Mouse (Mus musculus) v-Abl transformed pro-B cells (cell line): ENCODE measurements around the gene Cdh1.
"Not testable (repeated sequence)": the region's sequence is repeated elsewhere in the genome, so short reads cannot be mapped to it uniquely, and the experiment has no call there.

ENCODE experiments used
- in situ Hi-C, 2 experiments: fragments of 400-800 bp; cut with MboI; formaldehyde crosslinking; loops; one replicate each; pipeline ENCODE4 v1.15.1; 2025; ENCODE audit not compliant: unreplicated experiment in 2 of 2

The Cdh1 gene

GRCm38 (mm10) chr8:106588443-106589431, 14.4 kb upstream of the Cdh1 start:
- in situ Hi-C loops, result no loop called here

GRCm38 (mm10) chr8:106592458-106592857, 10.7 kb upstream of the Cdh1 start:
- in situ Hi-C loops, result no loop called here

GRCm38 (mm10) chr8:106595623-106596022, 7.5 kb upstream of the Cdh1 start:
- in situ Hi-C loops, result not testable (repeated sequence)

- in situ Hi-C loops, result no loop called here
These were observed 6.1 kb upstream of the Cdh1 start for GRCm38 (mm10) chr8:106597067-106597466.

GRCm38 (mm10) chr8:106599265-106599979, 3.7 kb upstream of the Cdh1 start:
- in situ Hi-C loops, result no loop called here

GRCm38 (mm10) chr8:106603933-106604332, 782 bp downstream of the Cdh1 start:
- in situ Hi-C loops, result no loop called here

- in situ Hi-C loops, result no loop called here
These were observed 2.5 kb downstream of the Cdh1 start for GRCm38 (mm10) chr8:106605657-106606056.

- in situ Hi-C loops, result no loop called here
These were observed 3.0 kb downstream of the Cdh1 start for GRCm38 (mm10) chr8:106606121-106606520.

GRCm38 (mm10) chr8:106606601-106607145, 3.5 kb downstream of the Cdh1 start:
- in situ Hi-C loops, result no loop called here

- in situ Hi-C loops, result not testable (repeated sequence)
These were observed 4.6 kb downstream of the Cdh1 start for GRCm38 (mm10) chr8:106607783-106608182.

GRCm38 (mm10) chr8:106608425-106608824, 5.3 kb downstream of the Cdh1 start:
- in situ Hi-C loops, result no loop called here

GRCm38 (mm10) chr8:106609076-106609903, 6.1 kb downstream of the Cdh1 start:
- in situ Hi-C loops, result no loop called here

GRCm38 (mm10) chr8:106610958-106611640, 7.9 kb downstream of the Cdh1 start:
- in situ Hi-C loops, result no loop called here

GRCm38 (mm10) chr8:106612047-106612446, 8.9 kb downstream of the Cdh1 start:
- in situ Hi-C loops, result no loop called here

GRCm38 (mm10) chr8:106614704-106615103, 11.6 kb downstream of the Cdh1 start:
- in situ Hi-C loops, result no loop called here

- in situ Hi-C loops, result no loop called here
These were observed 12.6 kb downstream of the Cdh1 start for GRCm38 (mm10) chr8:106615661-106616299.

- in situ Hi-C loops, result no loop called here
These were observed 13.5 kb downstream of the Cdh1 start for GRCm38 (mm10) chr8:106616679-106617078.

- in situ Hi-C loops, result no loop called here
These were observed 14.0 kb downstream of the Cdh1 start for GRCm38 (mm10) chr8:106617196-106617595.

- in situ Hi-C loops, result no loop called here
These were observed 14.7 kb downstream of the Cdh1 start for GRCm38 (mm10) chr8:106617865-106618264.
